Mouse (Mus musculus) thymus, adult 2 months (tissue): ENCODE data around the gene Gimap3.

Experiments used
- CTCF ChIP-seq: fragments of 200-500 bp; IDR thresholded peaks from 2 replicates; pipeline ENCODE4 v1.5.1; 2012; ENCODE audit warnings: mild to moderate bottlenecking, control low read depth, low read length, moderate library complexity, borderline replicate concordance; ENCODE audit not compliant: control insufficient read depth, poor library complexity, insufficient read depth; ENCODE audit errors: extremely low read depth
- POLR2A ChIP-seq: fragments of 200-500 bp; IDR thresholded peaks from 2 replicates; pipeline ENCODE4 v1.6.1; 2012; ENCODE audit warnings: mild to moderate bottlenecking, low read length, control low read depth, moderate library complexity; ENCODE audit not compliant: control insufficient read depth, poor library complexity, insufficient read depth; ENCODE audit errors: extremely low read depth

- TF ChIP-seq CTCF (no peak), POLR2A (no peak)
Observed at GRCm38 (mm10) chr6:48723468-48723867, 47.2 kb downstream of the Gimap3 start.
